Mouse (Mus musculus) liver, postnatal 0 days (tissue): ENCODE measurements around the gene Exog. TPM values are rescaled to one million over a fixed set of nuclear protein-coding genes. Genes with fewer than 3 reads are reported as not detected.

Experiments
- ATAC-seq: fragments of 200-750 bp; cut with Nextera tagmentation; 2 replicates; pipeline ENCODE4 v1.8.0; 2017; ENCODE audit warnings: mild to moderate bottlenecking, moderate library complexity
- DNase-seq: peaks from one replicate; pipeline ENCODE4 v3.0.0-alpha.2; 2016
- H3K27ac ChIP-seq: fragments of 300-500 bp; sonication (generic); 2 replicates; pipeline ENCODE4 v1.5.1; 2014; ENCODE audit warnings: antibody characterized with exemption, moderate library complexity, mild to moderate bottlenecking, low read depth
- H3K27me3 ChIP-seq: fragments of 300-500 bp; sonication (generic); 2 replicates; pipeline ENCODE4 v1.6.1; 2014; ENCODE audit warnings: low read length, control low read depth, mixed read lengths; ENCODE audit not compliant: insufficient read depth
- H3K36me3 ChIP-seq: fragments of 300-500 bp; sonication (generic); replicated peaks from 2 replicates; pipeline ENCODE4 v1.6.1; 2014; ENCODE audit warnings: mild to moderate bottlenecking, control low read depth, low read length, moderate library complexity, mixed read lengths; ENCODE audit not compliant: insufficient read depth
- H3K4me1 ChIP-seq: fragments of 300-500 bp; sonication (generic); 2 replicates; pipeline ENCODE4 v1.6.1; 2014; ENCODE audit warnings: antibody characterized with exemption, mild to moderate bottlenecking, control low read depth; ENCODE audit not compliant: insufficient read depth
- H3K4me2 ChIP-seq: fragments of 300-500 bp; sonication (generic); 2 replicates; pipeline ENCODE4 v1.6.1; 2014; ENCODE audit warnings: low read depth, mild to moderate bottlenecking, low read length, moderate library complexity, mixed read lengths
- H3K4me3 ChIP-seq: fragments of 300-500 bp; sonication (generic); 2 replicates; pipeline ENCODE4 v1.5.1; 2014; ENCODE audit warnings: low read depth, low read length
- H3K9ac ChIP-seq: fragments of 300-500 bp; sonication (generic); replicated peaks from 2 replicates; pipeline ENCODE4 v1.6.1; 2014; ENCODE audit warnings: mild to moderate bottlenecking, moderate library complexity
- H3K9me3 ChIP-seq: fragments of 300-500 bp; sonication (generic); 2 replicates; pipeline ENCODE4 v1.6.1; 2016; ENCODE audit warnings: mild to moderate bottlenecking, control low read depth, low read length, mixed read lengths
- CTCF ChIP-seq: sonication (generic); IDR thresholded peaks from 2 replicates; pipeline ENCODE4 v1.5.1; 2016; ENCODE audit warnings: antibody characterized with exemption, low read depth
- EP300 ChIP-seq: IDR thresholded peaks from 2 replicates; pipeline ENCODE4 v1.6.1; 2016; ENCODE audit warnings: antibody characterized with exemption, low read depth, mild to moderate bottlenecking
- WGBS: fragments of 180-500 bp; shearing (Covaris S2); extraction: QIAGEN DNeasy Blood & Tissue Kit; methylation state at CpG from one replicate; pipeline ENCODE4 v1.1.7; 2014; ENCODE audit not compliant: insufficient replicate concordance; 5-methylcytosine and 5-hydroxymethylcytosine counted together
- polyA plus RNA-seq: library from polyadenylated mRNA; unstranded; fragments of >200 nt; fragmentation: Nextera tagmentation; extraction: Ambion mirVana; gene quantifications from 2 replicates; pipeline ENCODE4 v1.2.1, GENCODE M21; 2015

The Exog gene
- polyA plus RNA-seq, 1 experiment from 2014 or later = 3.8 TPM

GRCm38 (mm10) chr9:119455967-119456366 is 11.2 kb downstream of the Exog start:
- Histone ChIP-seq H3K36me3 (peaks cover 25% of the 10 kb centered on the region), H3K4me2 (no peak overlapping the region), H3K4me1 (no peaks in the 10 kb centered on the region), H3K9me3 (no peaks in the 10 kb centered on the region), H3K4me3 (no peak overlapping the region), H3K27ac (no peak overlapping the region), H3K27me3 (no peaks in the 10 kb centered on the region), H3K9ac (no peak overlapping the region)
- TF ChIP-seq CTCF = no peak
- no peak for DNase-seq
- WGBS = 80% methylated on average over 14 of the region's 14 CpGs
- ATAC-seq = no peak

- H3K4me3 ChIP-seq = no peak overlapping the region
- no peak overlapping the region for H3K27ac ChIP-seq
- no peak for TF ChIP-seq CTCF
- TF ChIP-seq EP300 = no peak
- H3K9ac ChIP-seq = no peak overlapping the region
- peaks cover 18% of the 10 kb centered on the region; the same call in 1 of the 2 replicates for H3K36me3 ChIP-seq
- H3K4me1 ChIP-seq = no peaks in the 10 kb centered on the region
- DNase-seq = no peak
- no peaks in the 10 kb centered on the region for H3K27me3 ChIP-seq
- 81% methylated on average over 14 of the region's 14 CpGs for WGBS
- ATAC-seq = no peak
- H3K4me2 ChIP-seq = no peak overlapping the region
- no peaks in the 10 kb centered on the region for H3K9me3 ChIP-seq
These were observed 12.4 kb downstream of the Exog start for GRCm38 (mm10) chr9:119457122-119457521.

GRCm38 (mm10) chr9:119460410-119460809 is 15.7 kb downstream of the Exog start:
- DNase-seq = peak; percentile 67
- ATAC-seq = peak; percentile 38; the same call in 1 of the 2 replicates
- H3K36me3 ChIP-seq = peaks cover 32% of the 10 kb centered on the region; the same call in 1 of the 2 replicates
- H3K4me1 ChIP-seq = no peaks in the 10 kb centered on the region
- 43% methylated on average over 8 of the region's 8 CpGs for WGBS
- TF ChIP-seq CTCF (peak; percentile 94), EP300 (no peak)
- H3K9ac ChIP-seq = no peak overlapping the region
- H3K27ac ChIP-seq = no peak overlapping the region
- no peak overlapping the region for H3K4me3 ChIP-seq
- no peak overlapping the region for H3K4me2 ChIP-seq
- no peaks in the 10 kb centered on the region for H3K9me3 ChIP-seq
- H3K27me3 ChIP-seq = no peaks in the 10 kb centered on the region

- H3K27me3 ChIP-seq = no peaks in the 10 kb centered on the region
- no peak overlapping the region for H3K4me3 ChIP-seq
- 82% methylated on average over 6 of the region's 6 CpGs for WGBS
- H3K27ac ChIP-seq = no peak overlapping the region
- H3K4me1 ChIP-seq = peaks cover 3% of the 10 kb centered on the region; the same call in 1 of the 2 replicates
- H3K9ac ChIP-seq = no peak overlapping the region
- no peak for TF ChIP-seq EP300
- TF ChIP-seq CTCF = no peak
- peaks cover 31% of the 10 kb centered on the region; the same call in 1 of the 2 replicates for H3K36me3 ChIP-seq
- H3K9me3 ChIP-seq = no peaks in the 10 kb centered on the region
- ATAC-seq (no peak), DNase-seq (no peak)
- H3K4me2 ChIP-seq = no peak overlapping the region
These were observed 20.3 kb downstream of the Exog start for GRCm38 (mm10) chr9:119465056-119465455.

GRCm38 (mm10) chr9:119465595-119465994 is 20.9 kb downstream of the Exog start:
- ATAC-seq (no peak), DNase-seq (no peak)
- Histone ChIP-seq H3K9ac (no peak overlapping the region), H3K36me3 (peaks cover 29% of the 10 kb centered on the region; the same call in 1 of the 2 replicates), H3K27me3 (no peaks in the 10 kb centered on the region), H3K9me3 (no peaks in the 10 kb centered on the region), H3K4me1 (peaks cover 3% of the 10 kb centered on the region; the same call in 1 of the 2 replicates), H3K27ac (no peak overlapping the region), H3K4me2 (no peak overlapping the region), H3K4me3 (no peak overlapping the region)
- TF ChIP-seq EP300 (no peak), CTCF (peak; percentile 52)
- 71% methylated on average over 7 of the region's 7 CpGs for WGBS

- 0 out of 2 replicates have a peak, but pooled peaks cover 4% of the 10 kb centered on the region for H3K36me3 ChIP-seq
- H3K9me3 ChIP-seq = no peaks in the 10 kb centered on the region
- no peak overlapping the region for H3K27ac ChIP-seq
- H3K9ac ChIP-seq = no peak overlapping the region
- TF ChIP-seq CTCF (no peak), EP300 (peak; percentile 63)
- ATAC-seq (peak; percentile 92), DNase-seq (no peak)
- no peaks in the 10 kb centered on the region for H3K27me3 ChIP-seq
- H3K4me2 ChIP-seq = peak overlapping the region; percentile 22; the same call in 1 of the 2 replicates
- no peak overlapping the region for H3K4me3 ChIP-seq
- peaks cover 7% of the 10 kb centered on the region for H3K4me1 ChIP-seq
- WGBS = 60% methylated on average over 8 of the region's 8 CpGs
These were observed 25.1 kb downstream of the Exog start for GRCm38 (mm10) chr9:119469691-119470353.
